Mouse (Mus musculus): ENCODE measurements around the gene Car6.
A peak's percentile ranks its signal among the peaks of the same experiment; 100 is the strongest.

Gene Car6

DNA sequence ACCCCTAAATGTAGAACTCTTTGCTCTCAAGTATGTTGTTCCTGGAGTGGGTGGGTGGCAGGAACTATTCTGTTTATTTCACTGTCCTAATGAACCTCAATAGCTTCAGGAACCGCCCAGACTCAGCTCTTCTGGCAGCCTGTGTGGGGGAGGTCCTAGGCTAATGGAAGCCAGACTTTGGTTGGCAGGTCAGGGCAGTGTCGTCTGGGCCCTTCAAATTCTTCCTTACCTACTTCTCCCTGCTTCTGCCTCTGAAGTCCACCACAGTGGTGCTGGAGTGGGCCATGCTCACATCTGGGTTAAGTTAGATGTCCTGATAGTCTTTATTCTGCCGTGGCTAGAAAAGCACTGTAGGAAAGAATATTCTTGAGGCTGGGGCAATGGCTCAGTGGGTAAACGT, 23.0 kb downstream of the Car6 start:
- DNase-seq = no peak

DNA sequence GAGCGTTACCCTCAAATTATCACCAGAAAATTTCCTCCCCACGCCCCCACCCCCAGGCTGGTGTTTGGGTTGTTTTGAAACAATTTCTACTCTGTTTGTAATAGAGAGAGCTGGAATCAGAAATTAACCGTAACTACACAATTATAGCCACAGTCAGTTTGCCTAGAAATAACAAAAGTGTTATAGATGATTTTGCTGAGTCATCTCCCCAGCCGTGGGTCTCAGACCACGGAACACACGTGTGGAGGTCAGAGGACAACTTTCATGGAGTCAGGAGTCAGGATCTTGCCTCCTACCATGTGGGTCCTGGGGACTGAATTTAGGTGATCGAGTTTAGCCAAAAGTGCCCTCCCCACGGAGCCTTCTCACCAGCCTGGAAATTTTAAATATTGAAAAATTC, 24.0 kb downstream of the Car6 start:
- DNase-seq = no peak

DNA sequence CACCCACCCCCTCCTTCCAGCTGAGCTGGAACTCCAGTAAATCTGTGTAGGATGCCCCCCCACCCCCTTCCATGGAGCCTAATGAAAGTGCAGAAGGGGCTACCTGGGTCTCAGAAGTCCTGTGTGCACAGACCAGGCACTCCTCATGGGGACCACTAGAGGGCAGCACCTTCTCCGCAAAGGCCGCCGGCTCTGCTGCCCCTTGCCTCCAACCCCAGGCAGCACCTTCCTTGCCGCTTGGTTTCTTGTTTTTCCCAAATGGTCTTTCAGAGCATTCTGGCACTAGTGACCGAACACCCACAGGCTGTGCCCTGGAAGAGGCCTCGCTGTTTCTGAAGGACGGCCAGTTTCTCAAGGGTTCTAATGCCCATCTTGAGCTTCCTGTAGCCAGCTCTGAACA, 24.6 kb downstream of the Car6 start:
- DNase-seq = no peak

DNA sequence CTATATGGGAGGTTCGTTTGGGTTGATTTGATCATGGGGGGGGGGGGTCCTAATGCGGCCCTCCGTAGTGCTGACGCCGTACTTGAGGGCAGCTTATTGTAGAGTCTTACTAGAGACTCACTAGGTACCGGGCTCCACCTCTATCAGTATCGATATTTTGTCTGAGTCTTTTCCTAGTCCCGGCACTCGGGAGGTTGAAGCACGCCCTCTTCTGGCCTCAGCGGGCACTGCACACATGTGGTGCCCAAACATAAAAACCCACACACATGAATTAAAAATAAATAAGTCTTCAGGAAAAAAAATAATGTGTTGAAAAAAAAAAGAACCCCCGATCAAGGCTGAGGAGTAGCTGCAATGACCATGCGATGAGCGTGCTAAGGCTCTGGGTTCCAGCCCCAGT, 27.1 kb downstream of the Car6 start:
- DNase-seq = no peak

DNA sequence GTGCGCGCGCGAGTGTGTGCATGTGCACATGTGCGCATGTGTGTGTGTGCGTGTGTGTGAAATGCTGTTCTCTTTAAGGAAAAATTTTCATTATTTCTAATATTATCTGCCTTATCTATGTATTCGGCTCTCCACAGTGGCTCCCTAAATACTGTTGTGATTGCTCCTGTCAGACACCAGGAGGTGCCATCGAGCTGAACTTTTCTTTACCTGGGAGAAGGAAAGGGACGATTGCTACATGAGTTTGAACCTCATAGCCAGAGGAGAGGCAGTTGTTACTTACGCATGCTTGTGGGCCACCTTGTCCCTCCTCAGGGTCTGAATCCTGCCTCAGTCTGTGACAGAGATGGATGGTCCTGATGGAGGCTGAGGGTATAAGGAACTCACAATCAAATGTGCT, 27.9 kb downstream of the Car6 start:
- DNase-seq = no peak

DNA sequence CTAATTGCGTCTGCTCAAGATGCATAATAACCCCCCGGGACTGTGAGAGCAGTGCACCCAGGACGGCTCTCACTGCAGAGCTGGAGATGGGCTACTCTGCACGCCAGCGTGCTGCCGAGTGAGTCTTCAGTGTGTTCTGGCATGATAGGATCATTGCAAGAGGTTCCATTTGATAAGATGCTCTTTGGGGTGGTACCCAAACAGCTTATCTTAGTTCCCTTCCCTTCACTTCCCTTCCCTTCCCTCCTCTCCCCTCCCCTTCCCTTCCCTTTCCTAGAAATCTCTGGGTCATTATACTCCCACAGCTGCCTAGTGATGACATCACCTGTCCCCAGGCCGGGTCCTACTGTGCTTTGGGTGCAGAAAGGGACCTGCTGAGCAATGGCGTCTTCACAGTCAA, 29.0 kb downstream of the Car6 start:
- DNase-seq = no peak

DNA sequence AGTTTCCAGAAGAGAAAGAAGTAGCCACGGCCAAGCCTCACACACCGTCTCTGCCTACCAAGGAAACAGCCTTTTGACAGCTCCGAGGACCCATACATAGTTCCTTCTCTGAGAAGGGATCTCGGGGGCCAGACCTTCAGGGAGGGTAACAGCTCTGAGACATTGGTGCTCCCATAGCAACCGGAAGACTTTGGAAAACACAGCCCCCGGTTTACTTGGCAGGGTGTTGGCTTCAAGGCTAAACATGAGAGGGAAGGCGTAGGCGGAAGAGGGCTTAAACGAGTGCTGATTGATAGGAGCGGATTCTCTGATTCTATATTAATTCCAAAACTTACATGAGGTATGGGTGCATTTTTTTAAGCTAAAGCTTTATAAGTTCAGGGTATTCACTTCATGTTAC, 32.7 kb downstream of the Car6 start:
- DNase-seq = no peak

DNA sequence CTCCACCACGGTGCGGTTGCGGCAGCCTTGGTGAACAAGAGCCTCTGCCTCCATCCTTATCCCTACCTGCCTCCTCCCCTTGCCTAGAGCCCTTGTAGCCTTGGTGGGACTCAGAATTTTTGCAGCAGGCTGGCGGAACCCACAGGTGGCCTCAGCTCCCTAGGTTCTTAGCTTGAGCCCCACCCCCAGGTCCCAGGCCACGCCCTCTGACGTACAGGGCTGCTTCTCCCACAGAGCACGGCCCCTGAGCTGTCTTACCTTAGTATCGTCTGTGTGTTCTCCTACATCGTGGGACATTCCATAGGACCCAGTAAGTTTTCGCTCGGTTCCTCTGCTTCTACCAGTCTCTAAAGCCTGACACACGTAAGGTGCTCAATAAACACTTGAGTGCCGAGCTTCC, 36.3 kb downstream of the Car6 start:
- DNase-seq = no peak

DNA sequence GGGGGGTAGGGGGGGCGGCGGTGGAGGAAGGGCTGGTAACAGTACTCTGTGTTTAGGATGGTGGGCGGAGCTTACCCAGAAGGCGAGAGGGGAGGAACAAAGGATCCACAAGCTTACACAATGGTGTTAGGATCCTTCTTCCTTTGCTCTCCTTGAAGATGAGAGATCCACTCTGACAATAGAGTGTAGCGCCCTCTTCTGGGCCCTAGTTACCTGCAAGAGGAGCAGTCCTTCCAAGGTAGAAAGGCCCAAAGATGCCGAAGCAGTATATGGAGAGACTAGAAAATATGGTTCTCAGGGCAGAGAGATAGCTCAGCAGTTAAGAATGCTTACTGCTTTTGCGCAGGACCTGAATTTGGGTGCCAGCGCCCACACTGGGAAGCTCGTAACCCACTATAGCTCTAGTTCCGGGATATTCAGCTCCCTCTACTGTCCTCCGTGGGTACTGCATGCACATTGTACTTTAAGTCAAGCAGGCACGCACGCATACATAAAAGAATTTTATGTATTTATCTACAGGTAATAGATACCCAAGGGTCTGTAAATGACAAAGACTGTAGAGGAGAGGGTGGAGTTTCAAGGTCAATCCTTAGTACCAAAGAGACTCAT, 38.5 kb downstream of the Car6 start:
- DNase-seq = no peak

DNA sequence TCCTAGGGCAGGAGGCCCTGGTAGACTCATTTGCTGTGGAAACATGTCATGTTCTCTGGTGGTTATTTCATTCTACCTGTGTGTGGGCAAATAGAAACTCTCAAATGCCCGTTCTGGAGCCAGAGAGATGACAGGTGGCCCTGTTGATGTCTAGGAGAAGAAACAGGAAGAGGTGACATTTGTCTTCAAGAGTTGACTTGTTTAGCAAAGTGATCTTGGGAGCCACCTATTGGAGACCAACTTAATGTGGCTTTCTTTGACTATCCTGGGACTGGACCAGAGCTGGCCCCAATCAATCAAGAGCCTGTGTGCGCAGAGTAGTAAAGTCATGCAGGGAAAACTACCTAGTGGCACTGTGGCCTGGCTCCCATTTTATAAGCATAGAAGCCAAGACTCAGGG, 41.7 kb downstream of the Car6 start:
- no peak for DNase-seq

DNA sequence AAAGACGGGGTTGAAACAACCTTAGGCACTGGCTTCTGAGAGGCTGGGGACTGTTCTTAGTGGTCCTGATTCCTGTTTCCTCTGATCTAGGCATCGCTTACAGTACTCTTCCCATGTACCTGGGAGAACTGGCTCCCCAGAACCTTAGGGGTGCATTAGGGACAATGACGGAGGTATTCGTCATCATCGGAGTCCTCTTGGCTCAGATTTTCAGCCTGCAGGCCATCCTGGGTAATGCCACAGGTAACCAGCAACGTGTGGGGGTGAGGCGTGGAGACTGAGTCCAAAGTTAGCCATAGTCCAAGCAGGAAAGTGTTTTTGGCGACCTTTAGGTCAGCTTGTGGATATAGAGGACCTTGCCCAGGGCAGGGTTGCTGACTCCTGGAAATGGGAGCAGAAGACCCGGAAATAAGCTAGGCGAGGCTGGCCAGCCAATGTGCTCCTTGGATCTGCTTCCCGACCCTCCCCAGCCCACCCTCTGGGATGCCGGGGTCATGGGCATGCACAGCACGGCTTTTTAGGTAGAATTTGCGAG, 43.7 kb downstream of the Car6 start:
- DNase-seq = no peak

DNA sequence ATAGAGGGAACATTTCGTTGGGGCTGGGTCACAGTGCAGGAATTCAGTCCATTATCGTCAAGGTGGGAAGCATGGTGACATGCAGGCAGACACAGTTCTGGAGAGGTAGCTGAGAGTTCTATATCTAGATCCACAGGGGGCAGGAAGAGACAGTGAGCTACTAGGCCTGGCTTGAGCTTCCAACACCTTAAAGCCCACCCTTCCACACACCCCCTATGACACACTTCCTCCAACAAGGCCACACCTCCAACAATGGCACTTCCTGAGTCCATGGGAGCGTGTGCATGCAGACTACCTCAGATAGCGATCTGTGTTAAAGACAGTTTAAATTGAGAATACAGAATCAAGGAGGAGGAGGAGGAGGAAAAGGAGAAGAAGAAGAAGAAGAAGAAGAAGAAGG, 45.4 kb downstream of the Car6 start:
- DNase-seq = no peak

DNA sequence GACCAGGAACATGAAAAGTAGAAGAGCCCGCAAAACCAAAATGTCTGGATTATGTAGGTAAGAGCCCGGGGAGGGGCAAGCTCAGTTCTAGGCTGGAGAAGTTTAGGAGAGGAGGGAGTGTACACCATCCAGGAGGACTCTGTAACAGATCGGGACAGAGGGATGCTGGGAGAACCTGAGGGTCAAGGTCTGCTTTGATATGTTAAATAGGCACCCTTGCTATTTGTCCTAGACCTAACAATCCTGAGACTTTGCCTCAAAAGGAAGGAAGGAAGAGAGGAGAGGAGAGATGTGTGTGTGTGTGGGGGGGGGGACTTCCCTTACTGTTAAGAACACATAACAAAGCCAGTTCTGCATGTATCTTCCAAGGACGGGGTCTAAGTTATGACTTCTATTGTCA, 45.8 kb downstream of the Car6 start:
- DNase-seq = no peak

DNA sequence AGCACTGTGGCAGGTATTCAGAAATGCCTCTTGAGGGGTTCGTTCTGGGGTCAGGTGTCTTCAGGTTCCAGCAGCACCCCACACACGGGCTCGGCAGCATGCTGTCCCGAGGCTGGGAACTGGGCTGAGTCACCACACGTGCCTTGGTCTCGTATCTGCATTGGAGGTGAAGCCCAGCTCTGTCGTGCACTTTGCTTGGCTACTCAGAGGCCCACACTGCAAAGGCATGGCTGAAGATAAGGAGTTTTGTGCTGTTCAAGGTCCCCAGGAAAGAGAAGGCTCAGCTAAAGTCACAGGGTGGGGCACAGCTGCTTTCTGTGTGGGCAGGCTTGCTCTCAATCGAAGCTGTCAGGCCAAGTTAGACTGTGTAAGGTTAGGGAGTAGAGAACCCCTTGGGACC, 48.6 kb downstream of the Car6 start:
- no peak for DNase-seq

DNA sequence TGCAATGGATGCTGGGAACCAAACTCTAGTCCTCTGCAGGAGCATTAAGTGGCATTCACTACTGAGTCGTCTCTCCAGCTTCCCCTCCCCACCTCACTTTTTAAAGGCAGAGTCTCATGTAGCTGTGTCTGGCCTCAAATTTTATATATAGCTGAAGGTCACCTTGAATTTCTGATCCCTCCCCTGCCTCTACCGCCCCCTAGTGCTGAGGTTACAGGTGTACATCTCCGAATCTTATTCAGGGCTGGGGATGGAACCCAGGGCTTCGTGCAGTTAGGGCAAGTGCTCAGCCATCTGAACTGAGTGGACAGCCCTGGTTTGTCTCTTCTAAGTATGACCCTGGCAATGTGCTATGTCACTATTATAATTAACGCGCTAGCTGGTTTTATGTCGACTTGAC, 50.1 kb downstream of the Car6 start:
- no peak for DNase-seq

DNA sequence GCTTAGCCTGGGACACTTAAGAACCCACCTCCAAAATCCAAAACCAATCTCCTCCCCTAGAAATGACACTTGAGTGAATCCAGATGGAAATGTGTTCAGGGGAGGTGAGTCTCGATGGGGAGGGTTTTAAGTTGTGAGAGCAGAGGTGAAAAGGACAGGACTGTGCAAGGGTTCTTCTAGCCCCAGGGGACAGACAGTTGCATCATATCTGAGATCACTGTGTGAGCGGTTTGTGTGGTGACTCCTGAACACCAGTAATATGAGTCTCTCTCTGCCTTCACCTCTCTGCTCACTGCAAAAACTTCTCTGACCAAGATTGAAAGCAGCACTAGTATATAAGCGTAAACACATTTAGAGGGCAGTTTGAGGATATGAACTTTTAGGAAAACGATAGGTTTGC, 54.8 kb downstream of the Car6 start:
- DNase-seq = no peak

DNA sequence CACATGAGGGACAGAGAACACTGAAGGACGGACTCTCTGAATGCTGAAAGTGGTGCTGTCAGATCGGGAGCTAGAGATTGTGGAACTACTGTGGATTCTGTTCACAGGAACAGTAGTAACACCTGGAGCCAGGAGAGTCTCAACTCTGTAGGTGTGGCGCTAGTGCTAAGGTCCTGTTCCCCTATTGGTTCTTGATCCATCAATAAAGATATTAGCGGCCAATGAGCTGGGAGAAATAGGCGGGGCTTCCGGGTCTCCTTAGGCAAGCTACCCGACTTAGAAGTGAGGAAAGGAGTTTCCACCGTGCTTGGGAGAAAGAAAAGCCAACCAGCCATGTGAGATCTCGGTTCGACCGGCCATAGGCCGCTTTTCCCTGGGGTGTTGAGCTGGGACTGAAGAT, 56.9 kb downstream of the Car6 start:
- no peak for DNase-seq

DNA sequence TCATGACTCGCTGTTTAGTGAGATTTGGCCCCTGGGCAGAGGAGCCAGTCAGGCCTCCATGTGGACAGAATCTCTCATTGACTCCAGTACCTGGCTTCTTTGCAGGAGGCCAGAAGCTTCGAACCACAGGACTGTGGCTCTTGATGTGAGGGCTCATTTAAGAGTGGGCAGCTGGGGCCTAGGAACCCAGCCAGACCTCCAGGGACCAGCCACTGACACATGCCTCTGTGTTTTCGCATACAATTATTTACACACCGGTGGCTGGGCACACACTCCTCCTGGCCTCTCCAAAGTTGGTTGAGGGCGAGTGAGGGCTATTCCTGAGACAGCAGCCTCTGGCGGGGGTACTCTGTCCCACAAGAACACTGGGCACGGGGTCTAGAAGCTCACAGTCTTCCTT, 60.8 kb downstream of the Car6 start:
- no peak for DNase-seq

DNA sequence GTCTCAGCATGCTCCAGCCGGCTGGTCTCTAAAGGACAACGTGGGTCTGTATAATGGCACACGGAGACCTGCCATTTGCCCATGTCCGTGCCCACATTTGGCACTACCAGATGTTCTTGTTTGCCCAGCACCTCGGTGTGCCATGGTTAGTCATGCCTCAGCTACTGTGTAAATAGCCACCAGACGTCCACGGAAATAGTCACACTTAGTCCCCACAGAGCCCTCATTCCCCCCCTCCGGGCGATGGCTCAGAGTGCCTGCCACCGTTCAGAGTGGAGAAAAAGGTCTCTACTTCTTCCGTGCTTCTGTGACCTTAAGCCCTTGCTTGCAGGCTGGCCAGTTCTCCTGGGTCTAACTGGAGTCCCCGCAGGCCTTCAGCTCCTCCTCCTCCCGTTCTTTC, 62.0 kb downstream of the Car6 start:
- DNase-seq = no peak

DNA sequence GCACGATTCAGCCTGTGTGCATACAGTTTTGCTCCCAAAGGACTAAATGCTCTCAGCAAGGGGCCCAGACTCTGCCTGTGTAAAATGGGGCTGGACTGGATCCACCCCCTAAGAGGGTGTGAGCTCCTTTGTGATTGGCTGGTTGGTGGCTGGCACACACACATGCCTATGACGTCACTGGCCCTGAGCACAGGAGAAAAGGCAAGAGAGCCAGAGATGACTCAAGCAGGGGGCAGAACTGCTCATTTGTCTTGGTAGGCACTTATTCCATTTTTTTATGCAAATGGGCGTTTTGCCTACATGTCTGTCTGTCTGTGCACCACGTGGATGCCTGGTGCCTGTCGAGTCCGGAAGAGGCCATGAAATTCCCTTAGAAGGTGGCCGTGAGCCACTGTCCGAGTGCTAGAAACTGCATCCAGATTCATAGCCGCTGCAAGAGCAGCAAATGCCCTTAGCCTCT, 63.0 kb downstream of the Car6 start:
- peak in 1 of 2 experiments; percentile 30 for DNase-seq

DNA sequence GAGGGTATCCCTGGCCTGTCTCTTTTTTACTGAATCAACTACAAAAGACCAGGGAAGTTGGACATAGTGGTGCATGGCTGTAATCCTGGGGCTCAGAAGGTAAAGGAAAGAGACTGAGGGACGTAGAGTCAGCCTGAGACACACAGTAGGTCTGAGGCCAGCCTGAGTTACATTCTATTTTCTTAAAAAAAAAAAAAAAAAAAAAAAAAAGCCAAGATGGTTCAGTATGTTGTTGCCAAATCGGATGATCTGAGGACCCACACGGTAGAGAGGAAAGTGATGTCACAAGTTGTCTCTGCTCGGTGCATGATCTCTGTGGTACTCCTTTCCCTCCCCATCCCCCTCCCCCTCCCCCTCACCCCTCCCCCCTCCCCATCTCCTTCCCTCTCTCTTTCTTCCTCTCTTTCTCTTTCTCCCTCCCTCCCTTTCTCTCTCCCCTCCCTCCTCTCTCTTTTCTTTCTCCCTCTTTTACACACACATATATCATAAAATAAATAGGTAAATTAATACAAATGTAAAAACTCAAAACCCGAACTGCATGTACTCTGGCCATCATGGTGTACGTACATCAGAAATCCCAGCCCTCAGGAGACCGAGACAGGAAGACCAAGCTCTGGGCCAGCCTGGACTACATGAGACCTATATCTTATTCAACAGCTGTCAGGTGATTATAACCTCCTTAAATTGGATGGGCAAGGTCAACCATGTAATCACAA, 63.6 kb downstream of the Car6 start:
- DNase-seq = no peak
